8 mouse cellular contexts compared by ENCODE assay signal in the genomic region with DNA sequence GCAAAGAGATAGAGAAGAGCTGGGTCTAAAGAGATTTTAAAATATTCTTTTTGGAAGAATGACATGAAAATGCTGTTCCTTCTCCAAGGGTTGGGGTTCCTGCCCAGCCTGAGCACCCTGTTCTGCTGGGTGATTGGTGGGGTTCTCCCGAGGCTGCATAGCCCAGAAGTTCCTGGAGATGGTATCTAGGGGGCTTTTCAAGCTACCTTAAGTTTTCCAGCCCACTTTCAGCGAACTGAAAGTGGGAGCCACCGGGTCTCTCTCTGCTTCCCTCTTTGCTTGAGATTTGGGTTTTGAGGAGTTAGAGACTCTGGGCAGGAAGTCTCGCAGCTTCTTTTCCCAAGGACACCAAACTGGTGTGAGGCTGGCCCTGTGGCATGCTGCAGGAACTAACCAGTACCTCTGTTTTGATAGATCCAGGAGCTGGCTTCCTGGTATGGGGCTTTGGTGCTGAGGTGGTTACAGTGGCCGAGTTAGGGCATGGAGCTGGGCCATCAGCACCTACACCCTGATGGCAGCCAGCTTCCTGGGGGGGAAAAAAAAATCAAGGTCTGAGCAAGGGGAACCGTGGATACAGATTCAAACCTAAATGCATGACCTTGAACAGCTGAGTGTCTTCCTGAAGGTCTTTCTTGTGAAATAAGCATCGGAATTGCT. TPM values are rescaled to one million over a fixed set of nuclear protein-coding genes. Genes with fewer than 3 reads are reported as not detected.
DNase-seq lines count a peak whose midpoint lies in the region; ATAC-seq and TF ChIP-seq lines count a peak whose summit lies in the region.

No protein-coding gene starts in this region.

- no peak for TF ChIP-seq CTCF in hindbrain, postnatal 0 days (IDR thresholded peaks at IDR 0.05; ENCODE audit: low read depth)

- peak overlapping the region; percentile 94; the same call in 1 of the 2 replicates for H3K9ac ChIP-seq in hindbrain, postnatal 0 days (replicated peaks; ENCODE audit: low read length)
- peak overlapping the region; percentile 0; the same call in 1 of the 2 replicates for H3K9ac ChIP-seq in midbrain, embryonic 11.5 days (ENCODE audit: low read length)

- H3K4me2 ChIP-seq in hindbrain, postnatal 0 days (ENCODE audit: low read depth, low read length): peak overlapping the region; percentile 74
- H3K4me2 ChIP-seq in midbrain, embryonic 11.5 days: peak overlapping the region; percentile 82

- intact Hi-C loops in left cerebral cortex, postnatal 10 days (cut with DNase I): no loop called here

- peaks cover 4% of the 10 kb centered on the region; the same call in 1 of the 2 replicates for H3K36me3 ChIP-seq in heart, embryonic 10.5 days
- no peaks in the 10 kb centered on the region for H3K36me3 ChIP-seq in hindbrain, postnatal 0 days (ENCODE audit: insufficient read depth, low read length)
- no peaks in the 10 kb centered on the region for H3K36me3 ChIP-seq in midbrain, embryonic 11.5 days (ENCODE audit: control insufficient read depth, insufficient read depth, low read length)

- peak overlapping the region; percentile 96 for H3K27ac ChIP-seq in heart, embryonic 10.5 days
- H3K27ac ChIP-seq in brown adipose tissue, adult 24 weeks (replicated peaks; ENCODE audit: low read depth, low read length): no peak overlapping the region
- no peak overlapping the region for H3K27ac ChIP-seq in hindbrain, postnatal 0 days
- no peak overlapping the region for H3K27ac ChIP-seq in midbrain, embryonic 11.5 days (ENCODE audit: low read depth, low read length)

- DNase-seq in heart, embryonic 10.5 days (ENCODE audit: low spot score): no peak
- DNase-seq in heart, adult 9 months (ENCODE audit: low spot score in 2 of 2): no peak
- DNase-seq in hindbrain, postnatal 0 days (ENCODE audit: low spot score): no peak
- peak; percentile 83 for DNase-seq in midbrain, embryonic 11.5 days (ENCODE audit: low spot score, missing footprints)
- no peak for DNase-seq in urinary bladder, postnatal 4 days (ENCODE audit: low spot score in 2 of 2)
- DNase-seq in left cerebral cortex, postnatal 10 days (ENCODE audit: extremely low spot score in 1 of 2, low spot score in 2 of 2): no peak
- DNase-seq in thymus, postnatal 10 days (ENCODE audit: low spot score in 2 of 2): no peak

- peaks cover 64% of the 10 kb centered on the region for H3K4me1 ChIP-seq in heart, embryonic 10.5 days
- peaks cover 37% of the 10 kb centered on the region for H3K4me1 ChIP-seq in brown adipose tissue, adult 24 weeks (ENCODE audit: control insufficient read depth, insufficient read depth, insufficient read length, low read length)
- peaks cover 36% of the 10 kb centered on the region for H3K4me1 ChIP-seq in hindbrain, postnatal 0 days (ENCODE audit: insufficient read depth, low read length)
- peaks cover 38% of the 10 kb centered on the region for H3K4me1 ChIP-seq in midbrain, embryonic 11.5 days (ENCODE audit: control insufficient read depth, insufficient read depth, low read length)

- peak overlapping the region; percentile 88 for H3K4me3 ChIP-seq in heart, embryonic 10.5 days
- peak overlapping the region; percentile 84 for H3K4me3 ChIP-seq in brown adipose tissue, adult 24 weeks (ENCODE audit: insufficient read depth, low read depth, low read length)
- peak overlapping the region; percentile 91 for H3K4me3 ChIP-seq in hindbrain, postnatal 0 days (ENCODE audit: low read length)
- no peak overlapping the region; the same call in 1 of the 2 replicates for H3K4me3 ChIP-seq in midbrain, embryonic 11.5 days (ENCODE audit: low read depth, low read length)

- no peaks in the 10 kb centered on the region for H3K27me3 ChIP-seq in heart, embryonic 10.5 days (ENCODE audit: insufficient read depth, poor library complexity, severe bottlenecking)
- no peaks in the 10 kb centered on the region for H3K27me3 ChIP-seq in hindbrain, postnatal 0 days (ENCODE audit: insufficient read depth, low read length)
- H3K27me3 ChIP-seq in midbrain, embryonic 11.5 days (ENCODE audit: control insufficient read depth, insufficient read depth, low read length): no peaks in the 10 kb centered on the region

- no peak for ATAC-seq in hindbrain, postnatal 0 days
- ATAC-seq in midbrain, embryonic 11.5 days (ENCODE audit: low FRiP score): no peak

- 67% methylated on average over 7 of the region's 7 CpGs for WGBS in heart, embryonic 10.5 days
- WGBS in hindbrain, postnatal 0 days: 70% methylated on average over 7 of the region's 7 CpGs
- 88% methylated on average over 7 of the region's 7 CpGs for WGBS in midbrain, embryonic 11.5 days

- no peaks in the 10 kb centered on the region for H3K9me3 ChIP-seq in heart, embryonic 10.5 days
- no peaks in the 10 kb centered on the region for H3K9me3 ChIP-seq in hindbrain, postnatal 0 days (ENCODE audit: low read length)
- no peaks in the 10 kb centered on the region for H3K9me3 ChIP-seq in midbrain, embryonic 11.5 days (ENCODE audit: control insufficient read depth, low read length)

RNA-seq across cellular contexts. Expression of a gene that starts 2.2 kb away (rescaled TPM):
- 7.6 and 8.2 TPM in 2 replicates for polyA plus RNA-seq in heart, embryonic 10.5 days (2016; fragmentation: Nextera tagmentation; extraction: Ambion mirVana)
- polyA plus RNA-seq in brown adipose tissue, adult 24 weeks (2012; ENCODE audit: insufficient read depth, insufficient read length, missing spikeins): 8.6 and 10.3 TPM in 2 replicates
- total RNA-seq in hindbrain, postnatal 0 days (2014; rRNA removed): 21.2 and 21.7 TPM in 2 replicates
- polyA plus RNA-seq in hindbrain, postnatal 0 days (2015; fragmentation: Nextera tagmentation; extraction: Ambion mirVana): 8.2 and 10.1 TPM in 2 replicates
- 4.6 and 5.6 TPM in 2 replicates for polyA plus RNA-seq in midbrain, embryonic 11.5 days (2014; fragmentation: Nextera tagmentation; extraction: Ambion mirVana)
- 10 to 100 TPM; 37.3 to 40.9 TPM for total RNA-seq in left cerebral cortex, postnatal 10 days (2021)

RNA-seq across cellular contexts. Expression of a gene that starts 18.5 kb away (rescaled TPM):
- polyA plus RNA-seq in heart, embryonic 10.5 days (2016; fragmentation: Nextera tagmentation; extraction: Ambion mirVana): 13.4 and 14.2 TPM in 2 replicates
- 25.6 TPM in 2 replicates for polyA plus RNA-seq in brown adipose tissue, adult 24 weeks (2012; ENCODE audit: insufficient read depth, insufficient read length, missing spikeins)
- 47.7 and 51.9 TPM in 2 replicates for total RNA-seq in hindbrain, postnatal 0 days (2014; rRNA removed)
- polyA plus RNA-seq in hindbrain, postnatal 0 days (2015; fragmentation: Nextera tagmentation; extraction: Ambion mirVana): 12.8 and 14.9 TPM in 2 replicates
- 21.0 and 22.2 TPM in 2 replicates for polyA plus RNA-seq in midbrain, embryonic 11.5 days (2014; fragmentation: Nextera tagmentation; extraction: Ambion mirVana)
- total RNA-seq in left cerebral cortex, postnatal 10 days (2021): 10 to 100 TPM; 48.7 to 49.0 TPM
